Mouse (Mus musculus) small intestine, adult 2 months (tissue): ENCODE data around the gene Ankrd11. TPM values are rescaled to one million over a fixed set of nuclear protein-coding genes. Genes with fewer than 3 reads are reported as not detected.

Experiments used
- H3K27ac ChIP-seq: fragments of 200-500 bp; 2 replicates; pipeline ENCODE4 v1.5.1; 2012; ENCODE audit warnings: low read depth, low read length, control low read depth, inconsistent platforms; ENCODE audit not compliant: insufficient read depth
- H3K27me3 ChIP-seq: fragments of 200-500 bp; 2 replicates; pipeline ENCODE4 v1.6.1; 2012; ENCODE audit warnings: mild to moderate bottlenecking, moderate library complexity, low read length, inconsistent platforms; ENCODE audit not compliant: control insufficient read depth, insufficient read depth
- H3K36me3 ChIP-seq: fragments of 200-500 bp; 2 replicates; pipeline ENCODE4 v1.6.1; 2012; ENCODE audit warnings: mild to moderate bottlenecking, low read length, control low read depth, inconsistent platforms; ENCODE audit not compliant: control insufficient read depth, insufficient read depth
- H3K4me1 ChIP-seq: fragments of 200-500 bp; 2 replicates; pipeline ENCODE4 v1.6.1; 2012; ENCODE audit warnings: low read length, inconsistent platforms, mixed read lengths; ENCODE audit not compliant: control insufficient read depth, insufficient read depth, insufficient read length
- H3K4me3 ChIP-seq: fragments of 200-500 bp; 2 replicates; pipeline ENCODE4 v1.5.1; 2012; ENCODE audit warnings: low read depth, mild to moderate bottlenecking, control low read depth, inconsistent platforms, low read length, moderate library complexity
- CTCF ChIP-seq: fragments of 200-500 bp; IDR thresholded peaks from 2 replicates; pipeline ENCODE4 v1.5.1; 2012; ENCODE audit warnings: low read depth, mild to moderate bottlenecking, control low read depth, inconsistent platforms, low read length, moderate library complexity, mixed read lengths; ENCODE audit not compliant: insufficient replicate concordance, insufficient read length; ENCODE audit errors: extremely low read depth
- POLR2A ChIP-seq: fragments of 200-500 bp; IDR thresholded peaks from 2 replicates; pipeline ENCODE4 v1.6.1; 2012; ENCODE audit warnings: low read depth, mild to moderate bottlenecking, control low read depth, inconsistent platforms, low read length, moderate library complexity
- WGBS: fragments of 180-500 bp; shearing (Covaris S2); methylation state at CpG from one replicate; pipeline ENCODE4 v1.1.7; 2018; 5-methylcytosine and 5-hydroxymethylcytosine counted together
- polyA plus RNA-seq: library from polyadenylated mRNA; depleted of rRNA; stranded (reverse); fragments of >200 nt; gene quantifications from 2 replicates; pipeline ENCODE4 v1.2.3, GENCODE M21; 2012

Gene Ankrd11
- polyA plus RNA-seq, 1 experiment, result 79.9 TPM

DNA sequence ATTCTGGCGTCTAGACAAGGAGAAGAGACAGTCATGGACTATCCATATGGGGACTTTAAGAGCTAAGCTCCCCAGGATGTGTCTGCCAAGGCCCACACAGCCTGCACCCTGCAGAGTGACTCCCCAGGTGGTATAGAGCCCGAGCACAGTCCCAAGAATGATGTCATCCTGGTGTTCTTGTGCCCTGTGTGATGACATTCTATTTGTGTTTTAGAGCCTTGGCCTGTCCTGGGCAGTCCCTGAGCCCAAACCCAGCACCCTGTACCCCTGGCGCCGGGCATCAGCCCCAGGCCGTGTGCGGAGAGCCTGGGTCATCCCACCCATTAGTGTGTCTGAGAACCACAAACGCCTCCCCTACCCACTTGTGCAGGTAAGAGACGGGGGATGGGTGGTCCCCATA lies 185.8 kb downstream of the Ankrd11 start:
- TF ChIP-seq POLR2A (no peak), CTCF (no peak)
- no peaks in the 10 kb centered on the region; the same call in 1 of the 2 replicates for H3K27me3 ChIP-seq
- no peaks in the 10 kb centered on the region for H3K36me3 ChIP-seq
- no peaks in the 10 kb centered on the region for H3K4me1 ChIP-seq
- WGBS, result 78% methylated on average over 8 of the region's 8 CpGs
- no peak overlapping the region for H3K27ac ChIP-seq
- no peak overlapping the region for H3K4me3 ChIP-seq

DNA sequence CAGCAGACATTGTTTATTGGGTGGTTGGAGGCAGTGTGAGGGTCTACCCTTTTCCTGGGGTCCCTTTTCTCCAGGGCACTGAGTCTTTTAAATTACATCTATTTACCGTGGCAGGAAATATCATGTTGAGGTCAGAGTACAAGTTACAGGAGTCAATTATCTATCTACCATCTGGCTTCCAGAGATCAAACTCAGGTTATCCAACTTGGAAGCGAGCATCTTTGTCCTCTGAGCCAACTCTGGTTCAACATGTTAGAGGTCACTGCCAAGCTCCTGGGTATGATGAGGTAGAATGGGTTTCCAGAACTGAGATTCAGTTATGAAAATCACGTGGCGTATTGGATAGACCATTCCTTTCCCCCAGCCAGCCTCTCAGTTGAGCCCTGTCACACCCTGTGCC lies 187.0 kb downstream of the Ankrd11 start:
- TF ChIP-seq CTCF (no peak), POLR2A (no peak)
- H3K4me1 ChIP-seq, result no peaks in the 10 kb centered on the region
- no peaks in the 10 kb centered on the region; the same call in 1 of the 2 replicates for H3K27me3 ChIP-seq
- WGBS, result 46% methylated on average over 4 of the region's 4 CpGs
- H3K36me3 ChIP-seq, result no peaks in the 10 kb centered on the region
- no peak overlapping the region for H3K4me3 ChIP-seq
- no peak overlapping the region for H3K27ac ChIP-seq

- no peaks in the 10 kb centered on the region for H3K4me1 ChIP-seq
- H3K4me3 ChIP-seq, result no peak overlapping the region
- H3K27ac ChIP-seq, result no peak overlapping the region
- H3K27me3 ChIP-seq, result no peaks in the 10 kb centered on the region; the same call in 1 of the 2 replicates
- TF ChIP-seq CTCF (no peak), POLR2A (no peak)
- whole genome bisulfite sequencing, result 63% methylated on average over 7 of the region's 7 CpGs
- H3K36me3 ChIP-seq, result no peaks in the 10 kb centered on the region
Observed at GRCm38 (mm10) chr8:122854388-122854787, 187.7 kb downstream of the Ankrd11 start.

DNA sequence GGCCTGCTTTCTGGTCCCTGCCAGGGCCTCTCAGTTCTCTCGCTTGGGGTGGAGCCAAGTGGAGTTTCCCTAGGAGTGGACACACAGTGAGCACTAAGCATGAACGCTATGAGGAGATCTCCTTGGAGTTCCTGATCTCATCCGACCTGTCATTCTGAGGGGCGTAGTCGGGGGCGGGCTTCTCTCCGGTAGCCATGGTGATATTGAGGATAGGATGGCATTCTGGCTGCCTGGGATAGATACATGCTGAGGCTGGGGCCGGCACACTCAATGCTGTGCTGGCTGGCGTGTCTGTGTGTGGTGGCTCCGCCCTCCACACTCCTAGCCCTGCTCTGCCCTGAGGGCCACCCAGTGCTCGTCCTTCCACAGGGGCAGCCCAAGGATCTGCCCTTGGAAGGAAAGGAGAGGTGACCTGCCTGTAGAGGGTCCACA lies 188.7 kb downstream of the Ankrd11 start:
- no peaks in the 10 kb centered on the region for H3K4me1 ChIP-seq
- no peak for TF ChIP-seq CTCF
- no peak for TF ChIP-seq POLR2A
- H3K27ac ChIP-seq, result no peak overlapping the region
- H3K4me3 ChIP-seq, result no peak overlapping the region
- 23% methylated on average over 11 of the region's 11 CpGs for WGBS
- H3K36me3 ChIP-seq, result no peaks in the 10 kb centered on the region
- H3K27me3 ChIP-seq, result peaks cover 3% of the 10 kb centered on the region

DNA sequence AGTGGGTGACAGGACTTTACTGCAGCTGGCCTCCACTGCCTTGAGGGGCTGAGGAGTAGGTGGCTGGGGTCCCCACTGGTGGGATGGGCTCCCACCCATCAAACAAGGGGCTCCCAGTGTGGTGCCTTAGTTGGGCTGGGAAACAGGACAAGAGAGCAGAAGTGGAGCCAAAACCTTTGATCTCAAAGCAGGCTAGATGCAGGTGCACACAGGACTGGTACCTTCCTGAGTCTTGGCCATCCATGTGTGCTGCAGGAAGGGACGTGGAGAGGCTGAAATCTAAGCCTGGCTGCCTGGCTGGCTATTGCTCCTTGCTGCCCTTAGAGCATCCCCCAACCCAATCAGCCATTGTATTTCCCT lies 189.6 kb downstream of the Ankrd11 start:
- Histone ChIP-seq H3K36me3 (no peaks in the 10 kb centered on the region), H3K27me3 (peaks cover 3% of the 10 kb centered on the region), H3K4me1 (no peaks in the 10 kb centered on the region), H3K4me3 (no peak overlapping the region), H3K27ac (no peak overlapping the region)
- TF ChIP-seq POLR2A (no peak), CTCF (no peak)
- 62% methylated on average over 1 of the region's 1 CpGs for WGBS

DNA sequence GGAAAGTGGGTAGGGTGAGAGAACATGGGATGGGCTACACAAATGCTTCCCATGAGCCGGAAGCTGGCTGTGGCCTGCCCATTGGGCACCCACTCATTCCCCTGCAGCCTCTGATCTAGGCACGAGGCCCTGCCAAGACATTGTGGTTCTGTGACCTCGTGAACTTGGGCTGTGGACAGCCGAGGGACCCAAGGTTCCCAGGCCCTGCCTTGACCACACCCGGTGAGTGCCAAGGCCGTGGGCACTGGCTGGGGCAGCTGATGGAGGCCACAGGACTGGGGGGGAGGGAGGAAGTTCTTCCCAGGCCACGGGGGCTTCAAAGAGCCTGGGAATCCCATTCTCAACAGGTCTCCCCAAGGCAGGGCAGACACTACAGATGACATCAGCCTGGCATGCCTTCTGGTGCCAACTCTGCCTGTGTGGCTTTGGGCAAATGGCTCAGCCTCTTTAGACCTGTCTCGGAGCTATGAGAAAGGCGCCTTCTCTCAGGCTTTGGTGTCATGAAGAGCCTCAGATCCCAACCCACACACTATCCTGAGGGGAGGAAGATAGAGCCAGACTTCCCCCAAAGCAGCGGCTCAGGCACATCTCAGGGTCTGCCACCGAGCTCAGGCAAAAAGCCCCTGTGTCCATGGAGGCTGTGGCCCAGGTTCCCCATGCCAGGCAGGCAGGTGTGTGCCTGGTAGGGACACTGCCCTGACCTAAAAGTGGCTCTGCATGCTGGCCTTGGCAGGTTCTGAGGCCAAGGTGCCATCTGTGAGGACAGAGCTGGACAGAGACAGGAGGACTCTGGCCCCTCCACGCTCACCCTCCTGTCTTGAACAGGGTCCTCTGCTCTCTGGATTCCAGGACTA lies 190.2 kb downstream of the Ankrd11 start:
- TF ChIP-seq POLR2A, result no peak
- no peak for TF ChIP-seq CTCF
- WGBS, result 73% methylated on average over 12 of the region's 12 CpGs
- Histone ChIP-seq H3K27ac (no peak overlapping the region), H3K4me1 (no peaks in the 10 kb centered on the region), H3K27me3 (peaks cover 3% of the 10 kb centered on the region), H3K4me3 (no peak overlapping the region), H3K36me3 (no peaks in the 10 kb centered on the region)

GRCm38 (mm10) chr8:122850641-122851240 lies 191.3 kb downstream of the Ankrd11 start:
- H3K27me3 ChIP-seq, result peaks cover 6% of the 10 kb centered on the region
- TF ChIP-seq POLR2A (no peak), CTCF (no peak)
- 61% methylated on average over 3 of the region's 3 CpGs for WGBS
- no peak overlapping the region for H3K27ac ChIP-seq
- no peaks in the 10 kb centered on the region for H3K4me1 ChIP-seq
- no peaks in the 10 kb centered on the region for H3K36me3 ChIP-seq
- no peak overlapping the region for H3K4me3 ChIP-seq
